Mouse (Mus musculus): ENCODE results near the gene Rapgef1. TPM values are rescaled to one million over a fixed set of nuclear protein-coding genes. Genes with fewer than 3 reads are reported as not detected.

Gene Rapgef1
- polyA plus RNA-seq, 1 experiment from 2014 or later = 15.9 TPM

- Histone ChIP-seq H3K27ac (no peak overlapping the region), H3K4me1 (peaks cover 49% of the 10 kb centered on the region), H3K4me2 (replicated peaks) (no peak overlapping the region), H3K9me3 (no peaks in the 10 kb centered on the region), H3K4me3 (no peak overlapping the region), H3K36me3 (peaks cover 2% of the 10 kb centered on the region; the same call in 1 of the 2 replicates), H3K27me3 (no peaks in the 10 kb centered on the region), H3K9ac (no peak overlapping the region)
- ATAC-seq (ENCODE audit: low FRiP score, low read depth) = no peak
- 83% methylated on average over 10 of the region's 10 CpGs for WGBS
Observed at GRCm38 (mm10) chr2:29649795-29650457, 30.4 kb downstream of the Rapgef1 start.

- no peak for ATAC-seq (ENCODE audit: low FRiP score, low read depth)
- Histone ChIP-seq H3K4me3 (no peak overlapping the region), H3K27ac (no peak overlapping the region), H3K27me3 (no peaks in the 10 kb centered on the region), H3K9ac (0 out of 2 replicates have a peak overlapping the region, but pooled peaks have one; percentile 8), H3K36me3 (no peaks in the 10 kb centered on the region), H3K4me2 (replicated peaks) (no peak overlapping the region), H3K9me3 (no peaks in the 10 kb centered on the region), H3K4me1 (peaks cover 35% of the 10 kb centered on the region)
- WGBS = 75% methylated on average over 5 of the region's 5 CpGs
Observed at GRCm38 (mm10) chr2:29651876-29652275, 32.4 kb downstream of the Rapgef1 start.

- Histone ChIP-seq H3K4me2 (replicated peaks) (no peak overlapping the region), H3K36me3 (no peaks in the 10 kb centered on the region), H3K27ac (no peak overlapping the region), H3K4me1 (peaks cover 18% of the 10 kb centered on the region), H3K27me3 (no peaks in the 10 kb centered on the region), H3K4me3 (no peak overlapping the region), H3K9ac (no peak overlapping the region), H3K9me3 (no peaks in the 10 kb centered on the region)
- no peak for ATAC-seq (ENCODE audit: low FRiP score, low read depth)
- WGBS = 85% methylated on average over 5 of the region's 5 CpGs
Observed at GRCm38 (mm10) chr2:29655433-29655832, 35.9 kb downstream of the Rapgef1 start.

- Histone ChIP-seq H3K36me3 (no peaks in the 10 kb centered on the region), H3K4me1 (peaks cover 22% of the 10 kb centered on the region), H3K4me2 (replicated peaks) (no peak overlapping the region), H3K9me3 (no peaks in the 10 kb centered on the region), H3K27ac (no peak overlapping the region), H3K27me3 (no peaks in the 10 kb centered on the region), H3K4me3 (no peak overlapping the region), H3K9ac (no peak overlapping the region)
- ATAC-seq (ENCODE audit: low FRiP score, low read depth) = no peak
- WGBS = 76% methylated on average over 1 of the region's 1 CpGs
Observed at GRCm38 (mm10) chr2:29656095-29656494, 36.6 kb downstream of the Rapgef1 start.

- Histone ChIP-seq H3K36me3 (no peaks in the 10 kb centered on the region), H3K27me3 (no peaks in the 10 kb centered on the region), H3K4me1 (peaks cover 20% of the 10 kb centered on the region), H3K4me3 (no peak overlapping the region), H3K27ac (no peak overlapping the region), H3K9ac (no peak overlapping the region), H3K4me2 (replicated peaks) (no peak overlapping the region), H3K9me3 (no peaks in the 10 kb centered on the region)
- ATAC-seq (ENCODE audit: low FRiP score, low read depth) = no peak
- WGBS = 29% methylated on average over 1 of the region's 1 CpGs
Observed at GRCm38 (mm10) chr2:29657089-29657488, 37.6 kb downstream of the Rapgef1 start.

- Histone ChIP-seq H3K4me3 (no peak overlapping the region), H3K4me2 (replicated peaks) (no peak overlapping the region), H3K9me3 (no peaks in the 10 kb centered on the region), H3K4me1 (peaks cover 42% of the 10 kb centered on the region), H3K27ac (no peak overlapping the region), H3K9ac (no peak overlapping the region), H3K27me3 (no peaks in the 10 kb centered on the region), H3K36me3 (no peaks in the 10 kb centered on the region)
- ATAC-seq (ENCODE audit: low FRiP score, low read depth) = no peak
- WGBS = 54% methylated on average over 6 of the region's 6 CpGs
Observed at GRCm38 (mm10) chr2:29661751-29662191, 42.3 kb downstream of the Rapgef1 start.

GRCm38 (mm10) chr2:29663260-29663877, 43.8 kb downstream of the Rapgef1 start:
- Histone ChIP-seq H3K27ac (peak overlapping the region; percentile 22; the same call in 1 of the 2 replicates), H3K4me2 (replicated peaks) (no peak overlapping the region), H3K4me1 (peaks cover 50% of the 10 kb centered on the region), H3K27me3 (no peaks in the 10 kb centered on the region), H3K9ac (no peak overlapping the region), H3K9me3 (no peaks in the 10 kb centered on the region), H3K36me3 (no peaks in the 10 kb centered on the region), H3K4me3 (no peak overlapping the region)
- WGBS = 9% methylated on average over 4 of the region's 4 CpGs
- peak; percentile 21; the same call in 1 of the 2 replicates for ATAC-seq (ENCODE audit: low FRiP score, low read depth)

DNA sequence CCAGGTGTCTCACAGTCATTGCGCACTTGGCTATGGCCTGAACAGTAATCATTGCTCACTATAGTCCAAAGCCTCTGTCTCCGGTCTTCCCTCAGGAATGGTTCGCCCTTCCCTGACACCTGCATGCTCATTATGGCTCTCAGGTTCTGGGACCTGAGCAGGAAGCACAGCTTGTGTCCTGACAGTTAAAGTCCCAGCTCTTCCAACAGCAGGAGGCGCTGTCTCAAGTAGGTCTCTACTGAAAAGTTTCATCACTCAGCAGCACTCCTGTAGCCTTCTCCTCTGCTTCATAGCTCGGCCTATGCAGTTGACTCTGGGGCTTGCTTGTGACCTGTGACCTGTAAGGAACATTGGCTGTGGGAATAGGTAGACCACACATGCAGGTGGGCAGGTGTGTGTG, 45.9 kb downstream of the Rapgef1 start:
- peaks cover 54% of the 10 kb centered on the region for H3K4me1 ChIP-seq
- no peak overlapping the region for H3K27ac ChIP-seq
- no peak overlapping the region for H3K9ac ChIP-seq
- no peaks in the 10 kb centered on the region for H3K27me3 ChIP-seq
- H3K9me3 ChIP-seq = no peaks in the 10 kb centered on the region
- H3K4me2 ChIP-seq (replicated peaks) = no peak overlapping the region
- no peak for ATAC-seq (ENCODE audit: low FRiP score, low read depth)
- H3K4me3 ChIP-seq = no peak overlapping the region
- 88% methylated on average over 5 of the region's 5 CpGs for WGBS
- H3K36me3 ChIP-seq = no peaks in the 10 kb centered on the region

DNA sequence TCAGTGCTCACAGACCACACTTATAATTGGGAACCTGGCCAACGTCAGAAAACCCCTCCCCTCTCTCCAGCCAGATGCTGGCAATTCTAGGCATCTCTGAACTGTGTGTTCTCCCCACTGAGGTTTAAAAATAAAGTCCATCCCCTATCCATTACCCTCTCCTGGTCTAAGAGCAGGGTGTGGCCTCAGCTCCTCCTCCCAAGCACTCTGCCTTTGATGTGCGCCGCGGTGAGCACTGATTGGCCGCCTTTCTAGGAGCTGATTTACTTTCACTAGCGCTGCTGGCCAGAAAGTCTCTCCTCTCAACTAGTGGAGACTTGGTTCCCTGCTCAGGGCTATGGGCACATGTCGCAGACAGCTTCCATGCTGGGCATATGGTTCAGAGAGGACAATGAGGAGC, 47.1 kb downstream of the Rapgef1 start:
- H3K27me3 ChIP-seq = no peaks in the 10 kb centered on the region
- WGBS = 5% methylated on average over 7 of the region's 7 CpGs
- H3K9me3 ChIP-seq = no peaks in the 10 kb centered on the region
- peaks cover 52% of the 10 kb centered on the region for H3K4me1 ChIP-seq
- no peak overlapping the region for H3K4me2 ChIP-seq (replicated peaks)
- H3K9ac ChIP-seq = no peak overlapping the region
- peak; percentile 78 for ATAC-seq (ENCODE audit: low FRiP score, low read depth)
- no peaks in the 10 kb centered on the region for H3K36me3 ChIP-seq
- no peak overlapping the region for H3K4me3 ChIP-seq
- no peak overlapping the region for H3K27ac ChIP-seq

DNA sequence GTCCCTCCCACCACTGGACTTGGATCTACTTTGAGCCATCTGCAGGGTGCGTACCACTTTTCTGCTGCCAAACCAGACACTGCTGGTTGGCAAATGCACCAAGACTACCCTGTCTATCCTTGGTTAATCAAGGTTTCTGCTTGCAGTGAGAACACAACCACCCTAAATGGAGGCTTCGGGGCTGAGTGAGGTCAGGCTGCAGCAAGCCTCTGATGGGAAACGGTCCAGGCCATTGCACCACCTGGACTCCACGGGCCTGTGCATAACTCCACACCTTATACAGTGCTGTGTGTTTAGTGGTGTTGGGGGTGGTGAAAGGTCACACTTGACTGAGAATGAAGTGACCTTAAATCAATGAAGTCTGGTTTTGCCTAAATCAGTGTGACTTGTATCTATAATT, 47.6 kb downstream of the Rapgef1 start:
- WGBS = 76% methylated on average over 4 of the region's 4 CpGs
- Histone ChIP-seq H3K9ac (no peak overlapping the region), H3K9me3 (no peaks in the 10 kb centered on the region), H3K4me1 (peaks cover 49% of the 10 kb centered on the region), H3K4me2 (replicated peaks) (no peak overlapping the region), H3K4me3 (no peak overlapping the region), H3K27ac (no peak overlapping the region), H3K27me3 (no peaks in the 10 kb centered on the region), H3K36me3 (no peaks in the 10 kb centered on the region)
- no peak for ATAC-seq (ENCODE audit: low FRiP score, low read depth)

DNA sequence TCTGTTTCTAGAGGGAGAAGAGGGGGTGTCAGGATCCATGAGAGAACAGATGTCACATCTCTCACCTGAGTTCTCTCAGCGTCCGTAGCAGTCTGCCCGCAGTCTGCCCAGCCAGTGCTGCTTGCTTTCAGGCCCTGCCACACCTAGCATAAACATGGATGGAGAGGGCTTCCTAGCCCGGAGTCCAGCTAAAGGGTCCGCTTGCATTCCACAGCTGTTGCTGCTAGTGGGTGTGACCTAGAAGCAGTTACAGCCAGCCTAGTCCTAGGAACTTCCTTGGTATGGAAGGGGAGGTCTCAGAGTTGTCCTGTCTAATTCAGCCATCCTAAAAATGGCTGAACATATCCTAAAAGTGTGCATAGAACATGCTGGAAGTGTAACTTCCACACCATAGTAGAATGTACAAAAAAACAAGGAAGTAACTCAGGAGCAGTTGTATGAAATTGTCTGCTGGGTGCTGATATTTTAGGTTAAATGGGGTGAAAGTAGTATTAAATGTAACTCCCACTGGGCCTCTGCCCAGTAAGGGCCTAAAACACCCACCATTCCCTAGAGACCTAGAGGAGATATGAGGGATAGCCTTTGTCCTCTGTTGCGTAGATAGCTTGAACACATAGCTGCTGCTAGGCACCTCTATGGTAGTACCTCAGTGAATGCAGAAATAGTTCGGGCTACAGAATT, 48.6 kb downstream of the Rapgef1 start:
- Histone ChIP-seq H3K27me3 (no peaks in the 10 kb centered on the region), H3K9me3 (no peaks in the 10 kb centered on the region), H3K4me2 (replicated peaks) (no peak overlapping the region), H3K4me1 (peaks cover 43% of the 10 kb centered on the region), H3K4me3 (no peak overlapping the region), H3K9ac (no peak overlapping the region), H3K27ac (no peak overlapping the region), H3K36me3 (no peaks in the 10 kb centered on the region)
- 80% methylated on average over 7 of the region's 7 CpGs for WGBS
- ATAC-seq (ENCODE audit: low FRiP score, low read depth) = no peak

GRCm38 (mm10) chr2:29668963-29669362, 49.4 kb downstream of the Rapgef1 start:
- Histone ChIP-seq H3K4me2 (replicated peaks) (no peak overlapping the region), H3K4me3 (no peak overlapping the region), H3K27me3 (no peaks in the 10 kb centered on the region), H3K4me1 (peaks cover 36% of the 10 kb centered on the region), H3K27ac (no peak overlapping the region), H3K9me3 (no peaks in the 10 kb centered on the region), H3K36me3 (no peaks in the 10 kb centered on the region), H3K9ac (no peak overlapping the region)
- 90% methylated on average over 4 of the region's 4 CpGs for WGBS
- no peak for ATAC-seq (ENCODE audit: low FRiP score, low read depth)

Data from limb, embryonic 13.5 days (tissue).